Mouse (Mus musculus) cerebellum, adult 11-12 months (tissue): ENCODE measurements around the gene Fam69a.
A peak's percentile ranks its signal among the peaks of the same experiment; 100 is the strongest.
"Not testable (repeated sequence)": the region's sequence is repeated elsewhere in the genome, so short reads cannot be mapped to it uniquely, and the experiment has no call there.

Source experiments
- DNase-seq: peaks from one replicate; pipeline ENCODE4 v3.0.0; 2022

The Fam69a gene

DNA sequence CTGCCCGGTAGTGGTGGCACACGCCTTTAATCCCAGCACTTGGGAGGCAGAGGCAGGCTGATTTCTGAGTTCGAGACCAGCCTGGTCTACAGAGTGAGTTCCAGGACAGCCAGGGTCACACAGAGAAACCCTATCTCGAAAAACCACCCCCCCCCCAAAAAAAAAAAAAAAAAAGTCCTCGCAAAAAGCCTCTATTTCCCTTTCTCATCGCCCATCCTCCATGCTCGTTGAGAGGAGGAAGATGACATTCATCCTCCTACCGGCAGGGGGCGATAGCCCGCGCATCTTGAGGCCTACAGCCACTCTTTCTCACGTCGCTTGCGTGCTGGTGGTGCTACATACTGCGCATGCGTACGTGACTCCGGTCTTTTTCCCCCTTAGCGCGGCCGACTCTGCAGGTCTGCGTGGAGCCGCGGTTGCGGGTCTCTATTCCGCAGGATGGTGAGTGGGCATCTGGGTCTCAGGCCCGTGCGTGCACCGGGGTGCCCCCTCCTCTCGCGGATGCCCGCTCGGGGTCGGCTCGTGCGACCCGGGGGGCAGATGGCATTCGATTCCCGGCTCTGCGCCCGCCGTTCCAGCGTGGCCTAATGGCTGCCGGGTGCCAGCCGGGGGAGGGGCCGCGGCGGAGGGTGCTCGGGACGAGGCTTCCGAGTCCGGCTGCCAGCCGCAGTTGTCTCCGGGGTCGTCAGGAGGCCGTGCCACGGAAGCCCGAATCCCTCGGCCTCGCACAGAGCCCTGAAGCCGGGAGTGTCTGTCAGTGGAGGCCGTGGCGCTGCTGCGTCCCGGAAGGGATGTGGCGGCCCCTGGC lies 86.5 kb downstream of the Fam69a start, which contains the start of gene Rpl5:
TSS of gene Rpl5 (plus strand) at position 297 of the 808 bp plus-strand sequence.
- DNase-seq: peak; percentile 94

DNA sequence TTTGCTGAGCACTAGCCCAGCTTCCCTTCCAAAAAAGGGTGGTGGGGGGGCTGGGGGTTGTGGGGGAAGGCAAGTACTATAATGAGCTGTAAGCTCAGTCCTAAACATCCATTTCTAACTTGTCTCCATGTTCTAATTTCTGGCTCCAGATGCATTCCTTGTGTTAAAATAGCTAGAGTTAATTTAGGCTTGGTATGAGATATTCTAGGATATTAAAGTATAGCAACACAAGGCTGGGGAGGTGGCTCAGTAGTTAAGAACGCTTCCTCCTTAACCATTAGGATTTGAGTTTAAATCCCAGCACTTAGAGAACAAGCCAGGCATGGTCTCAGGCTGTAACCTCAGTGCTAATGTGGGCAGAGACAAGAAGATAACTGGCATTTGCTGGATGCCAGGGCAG lies 90.6 kb downstream of the Fam69a start:
- no peak for DNase-seq

DNA sequence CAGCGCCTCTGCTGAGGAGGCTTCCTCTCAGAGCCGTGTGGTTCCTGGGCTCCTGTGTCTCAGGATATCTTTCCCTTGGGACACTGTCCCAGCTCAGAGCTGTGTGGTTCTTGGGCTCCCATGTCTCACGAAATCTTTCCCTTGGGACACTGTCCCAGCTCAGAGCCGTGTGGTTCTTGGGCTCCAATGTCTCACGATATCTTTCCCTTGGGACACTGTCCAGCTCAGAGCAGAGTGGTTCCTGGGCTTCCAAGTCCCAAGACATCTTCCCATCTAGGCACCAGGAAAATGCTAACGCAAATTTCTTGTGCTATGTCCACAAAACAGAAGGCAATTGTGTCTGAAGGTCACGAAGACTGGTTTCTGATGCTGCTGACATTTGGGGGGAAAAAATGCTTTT lies 92.2 kb downstream of the Fam69a start:
- DNase-seq: no peak

GRCm38 (mm10) chr5:107891515-107891914 lies 95.4 kb downstream of the Fam69a start:
- DNase-seq: not testable (repeated sequence)

DNA sequence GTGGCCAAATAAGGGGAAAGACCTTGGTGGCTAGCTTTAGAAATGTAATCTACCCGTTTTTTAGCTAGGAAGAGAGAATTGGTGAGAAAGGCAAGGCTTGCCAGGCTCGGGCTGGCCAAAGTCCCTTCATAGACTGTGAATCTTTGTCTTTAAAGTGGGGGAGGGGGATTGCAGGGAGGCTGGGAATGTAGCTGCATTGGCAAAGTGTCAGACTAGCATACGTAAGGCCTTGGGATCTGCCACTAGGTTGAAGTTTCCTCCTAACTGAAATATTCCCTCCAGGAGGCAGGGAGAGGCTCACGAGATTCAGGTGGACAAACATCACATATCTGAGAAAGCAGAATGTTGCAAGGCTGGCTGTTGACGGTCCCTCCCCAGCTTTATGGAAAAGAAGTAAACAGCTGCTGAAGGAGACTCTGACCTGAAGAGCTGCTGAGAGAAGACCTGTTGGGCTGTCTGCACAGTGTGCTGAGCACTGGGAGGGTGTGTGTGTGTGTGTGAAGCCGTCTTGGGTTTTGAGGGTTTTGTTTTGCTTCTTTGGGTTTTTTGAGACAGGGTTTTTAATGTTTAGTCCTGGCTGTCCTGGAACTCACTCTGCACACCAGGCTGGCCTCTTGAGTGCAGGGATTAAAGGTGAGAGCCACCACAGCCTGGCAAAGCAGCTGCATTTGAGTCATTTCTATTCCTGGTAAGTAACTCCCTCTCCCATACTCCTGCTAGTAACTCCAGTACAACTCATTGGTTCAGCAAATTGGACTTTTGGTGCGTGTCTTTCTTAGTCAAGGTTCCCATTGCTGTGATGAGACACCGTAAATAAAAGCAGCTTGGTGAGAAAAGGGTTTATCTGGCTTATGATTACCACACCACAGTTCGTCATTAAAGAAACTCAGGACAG lies 96.6 kb downstream of the Fam69a start:
- no peak for DNase-seq

DNA sequence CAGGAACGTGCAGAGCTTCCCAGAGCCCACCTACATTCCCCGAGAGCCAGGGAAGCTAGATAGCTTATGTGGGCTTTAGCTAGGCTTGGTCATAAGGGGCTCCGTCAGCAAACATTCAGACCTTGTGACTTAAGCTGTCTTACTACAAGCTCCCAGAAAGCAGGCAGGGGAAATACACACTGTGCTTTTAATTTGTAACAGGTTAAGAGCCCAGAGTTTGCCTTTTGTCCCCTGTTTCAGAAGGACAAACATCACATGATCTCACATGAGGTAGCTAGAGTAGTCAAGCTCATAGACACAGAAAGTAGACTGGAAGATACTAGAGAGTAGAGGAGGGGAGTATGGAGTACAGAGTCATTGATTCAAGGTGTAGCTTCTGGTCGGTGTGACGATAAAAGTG lies 106.2 kb downstream of the Fam69a start:
- no peak for DNase-seq

GRCm38 (mm10) chr5:107877053-107877452 lies 109.8 kb downstream of the Fam69a start:
- no peak for DNase-seq

DNA sequence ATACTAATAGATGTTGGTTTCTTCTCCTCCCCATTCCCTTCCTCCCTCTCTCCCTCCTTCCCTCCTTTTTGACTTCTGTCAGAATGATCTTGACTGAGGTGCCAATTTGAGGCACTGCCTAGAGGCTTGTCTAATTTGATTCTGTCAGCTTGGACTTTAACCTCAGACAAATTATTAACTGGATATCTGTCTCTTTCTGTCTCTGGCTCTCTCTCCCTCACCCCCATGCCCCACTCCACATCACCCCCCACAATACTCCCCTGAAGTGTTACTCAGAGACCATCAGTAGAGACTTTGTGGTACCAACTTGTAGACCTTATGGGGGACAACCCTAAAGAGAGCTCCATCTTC lies 111.6 kb downstream of the Fam69a start:
- DNase-seq: no peak

DNA sequence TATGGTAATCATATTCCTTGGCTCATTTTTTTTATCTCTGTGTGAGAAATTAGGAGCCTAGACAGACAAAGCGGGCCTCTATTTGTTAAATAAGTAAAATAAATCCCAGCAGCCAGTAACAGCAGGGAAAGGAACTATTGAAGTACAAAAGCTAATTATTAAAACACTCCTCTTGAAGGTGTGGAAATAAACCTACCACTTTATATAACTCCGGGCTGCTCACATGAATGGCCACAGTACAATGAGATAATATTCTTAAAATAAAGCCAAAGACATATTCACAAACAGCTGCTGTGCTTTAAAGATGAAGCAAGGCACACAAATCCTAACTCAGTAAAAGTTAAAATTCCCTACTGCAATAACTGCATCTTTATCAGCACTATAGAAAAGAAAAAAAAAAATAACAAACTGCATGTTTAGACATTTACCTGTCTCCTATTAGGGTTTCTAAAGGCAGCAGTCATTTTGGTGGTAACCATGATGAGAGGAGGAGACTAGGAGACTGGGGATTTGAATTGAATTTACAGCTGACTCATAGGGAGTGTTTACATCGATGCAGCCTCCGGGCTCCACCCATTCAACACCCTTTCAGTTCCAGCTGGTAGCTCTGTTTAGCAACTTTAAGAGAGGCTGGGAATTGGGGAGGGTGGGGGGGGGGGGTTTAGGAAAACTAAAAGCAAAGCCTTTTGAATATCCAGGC lies 112.2 kb downstream of the Fam69a start, which contains the start of gene Evi5:
TSS of gene Evi5 (minus strand) at position 547 of the 700 bp plus-strand sequence.
- DNase-seq: no peak

DNA sequence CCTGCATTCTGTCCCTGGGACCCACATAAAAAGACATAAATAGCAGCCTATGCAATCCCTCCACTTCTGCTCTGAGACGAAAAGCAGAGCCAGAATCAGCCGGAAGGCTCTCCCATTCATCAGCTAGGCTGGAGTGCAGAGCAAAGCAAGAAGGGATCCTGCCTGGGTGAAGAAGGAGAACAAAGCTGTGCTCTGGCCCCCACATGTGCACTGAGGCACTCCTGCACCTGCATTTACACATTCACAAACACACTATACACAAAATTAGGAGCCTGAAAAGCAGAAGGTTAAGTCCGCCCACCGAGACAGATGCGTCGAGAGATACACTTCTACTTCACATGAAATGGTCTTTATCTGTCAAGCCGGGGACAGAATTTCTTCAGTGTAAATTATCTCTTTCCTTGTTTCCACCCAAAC lies 113.0 kb downstream of the Fam69a start:
- no peak for DNase-seq

GRCm38 (mm10) chr5:107873330-107873729 lies 113.6 kb downstream of the Fam69a start:
- DNase-seq: no peak

DNA sequence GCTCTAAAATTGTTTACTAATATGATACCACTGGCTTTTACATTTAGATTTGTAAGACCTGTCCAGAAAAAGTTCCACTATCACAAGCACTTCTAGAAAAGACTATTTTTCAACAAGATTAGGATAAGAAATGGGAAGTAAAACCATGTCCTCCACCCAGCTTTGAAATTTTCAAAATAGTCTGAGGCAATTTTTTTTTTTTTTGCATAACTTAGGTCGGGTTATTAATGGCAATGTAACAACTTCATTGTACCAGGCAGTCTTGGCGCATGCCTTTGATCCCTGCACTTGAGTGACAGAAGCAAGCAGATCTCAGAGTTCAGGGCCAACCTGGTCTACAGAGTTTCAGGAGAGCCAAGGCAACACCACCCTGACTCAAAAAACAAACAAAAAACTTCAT lies 117.2 kb downstream of the Fam69a start:
- no peak for DNase-seq

DNA sequence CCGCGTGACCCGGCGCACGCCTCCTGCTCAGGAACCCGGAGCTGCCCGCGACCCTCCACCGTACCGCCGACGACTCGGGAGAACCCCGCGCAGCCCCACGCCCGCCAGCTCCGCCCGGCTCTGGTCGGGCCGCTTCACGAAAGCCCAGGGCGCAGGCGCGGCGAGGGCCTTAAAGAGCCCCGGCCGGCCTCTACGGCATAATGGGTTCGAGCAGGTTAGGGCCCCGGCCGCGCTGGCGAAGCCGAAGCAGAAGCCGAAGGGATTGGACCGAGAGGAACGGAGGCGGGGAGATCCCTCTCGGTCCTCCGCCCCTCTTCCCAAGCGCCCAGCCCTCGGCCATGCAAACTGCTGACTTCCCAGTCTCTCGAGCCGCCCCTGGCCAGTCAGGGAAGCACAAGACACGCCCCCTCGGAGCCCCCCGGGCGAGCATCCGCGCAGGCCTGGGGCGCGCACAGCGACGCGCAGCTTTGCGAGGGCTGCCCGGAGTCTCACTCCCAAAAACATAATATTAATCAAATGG lies 117.9 kb downstream of the Fam69a start:
- peak; percentile 93 for DNase-seq

GRCm38 (mm10) chr5:107867970-107868904 lies 118.6 kb downstream of the Fam69a start:
- DNase-seq: peak; percentile 30

- DNase-seq: no peak
Measured at GRCm38 (mm10) chr5:107866127-107867126, 120.5 kb downstream of the Fam69a start.

DNA sequence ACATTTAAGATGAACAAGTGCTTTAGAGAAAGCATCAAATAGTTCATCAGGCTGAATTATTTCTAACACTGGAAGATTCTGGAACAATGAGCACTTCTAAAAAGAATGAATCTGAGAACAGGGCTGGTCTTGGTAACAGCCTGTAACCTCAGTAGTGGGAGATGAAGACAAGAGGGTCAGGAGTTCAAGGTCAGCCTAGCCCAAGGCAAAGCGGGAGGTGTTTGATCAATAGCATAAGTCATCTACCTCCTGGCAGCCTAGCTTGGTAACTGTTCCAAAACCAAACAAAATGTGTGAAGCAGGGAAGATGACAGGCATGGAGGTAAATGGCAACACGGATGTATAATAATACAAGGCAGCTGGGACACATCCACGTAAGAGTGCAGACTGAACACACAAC lies 122.9 kb downstream of the Fam69a start:
- no peak for DNase-seq

- no peak for DNase-seq
Measured at GRCm38 (mm10) chr5:107858963-107859362, 127.9 kb downstream of the Fam69a start.
